Mouse (Mus musculus): ENCODE results near the gene Prol1.
"Not testable (repeated sequence)": the region's sequence is repeated elsewhere in the genome, so short reads cannot be mapped to it uniquely, and the experiment has no call there.

Prol1 gene

GRCm38 (mm10) chr5:88317012-88317411, at the start of gene Prol1:
Prol1 (plus strand) TSS chr5:88317312.
- DNase-seq: no peak

GRCm38 (mm10) chr5:88268619-88269018, 48.5 kb upstream of the Prol1 start, which contains the start of gene Gm7714:
Gm7714 (plus strand) TSS chr5:88268919.
- DNase-seq: no peak

GRCm38 (mm10) chr5:88311307-88311706, 5.8 kb upstream of the Prol1 start:
- not testable (repeated sequence) for DNase-seq

GRCm38 (mm10) chr5:88348533-88348932, 31.4 kb downstream of the Prol1 start:
- not testable (repeated sequence) for DNase-seq

DNA sequence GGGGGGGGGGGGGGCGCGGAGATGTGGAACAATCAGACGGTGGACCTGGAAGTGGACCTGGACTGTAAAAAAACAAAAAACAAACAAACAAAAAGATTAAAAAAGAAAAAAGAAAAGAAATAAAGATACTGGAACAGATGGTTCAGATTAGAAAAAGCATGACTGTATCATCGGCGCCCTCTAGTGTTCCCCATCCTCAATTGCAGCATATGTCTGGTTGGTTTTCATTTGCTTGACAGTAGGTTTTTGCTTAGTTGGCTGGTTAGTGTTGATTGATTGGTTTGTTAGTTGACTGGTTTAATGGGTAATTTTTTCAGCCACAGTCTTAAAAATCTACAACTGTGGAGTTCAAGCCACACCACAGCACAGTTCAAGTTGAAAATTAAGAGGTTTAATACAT, 47.7 kb downstream of the Prol1 start:
- DNase-seq: peak; percentile 42 to 55

- DNase-seq: no peak
These were observed 49.8 kb downstream of the Prol1 start for GRCm38 (mm10) chr5:88366886-88367285.

DNA sequence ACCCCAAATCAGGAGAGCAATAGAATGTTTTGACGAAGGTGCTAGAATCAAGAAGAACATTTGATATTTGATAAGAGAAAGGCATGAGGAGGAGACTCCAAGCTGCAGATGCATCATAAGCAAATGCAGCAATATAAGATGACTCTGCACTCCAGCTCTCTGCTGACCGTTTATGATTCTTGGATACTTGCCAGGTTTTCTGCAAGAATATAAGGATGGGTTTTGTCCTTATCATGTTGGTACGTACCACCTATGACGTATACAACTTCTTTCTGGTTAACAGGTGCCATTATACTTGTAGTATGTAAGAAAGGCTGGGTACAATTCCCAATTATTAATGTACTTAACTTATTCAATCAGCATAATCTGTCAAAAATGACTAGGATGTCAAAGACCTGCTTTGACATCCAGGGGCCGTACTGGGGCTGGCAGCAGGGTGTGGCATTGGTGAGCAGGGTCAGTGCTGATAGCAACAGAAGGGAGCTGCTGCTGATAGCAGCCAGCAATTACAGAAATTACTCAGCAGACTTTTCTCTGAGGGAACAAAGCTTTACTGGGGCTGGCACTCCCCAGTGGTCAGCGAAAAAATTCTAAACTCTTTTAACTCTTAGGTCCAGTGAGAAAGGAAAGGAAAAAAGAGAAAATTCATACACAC, 53.6 kb downstream of the Prol1 start:
- DNase-seq: no peak

- DNase-seq: no peak
These were observed 55.5 kb downstream of the Prol1 start for GRCm38 (mm10) chr5:88372563-88372962.

GRCm38 (mm10) chr5:88375808-88376207, 58.7 kb downstream of the Prol1 start, which contains the start of gene Amtn:
Amtn (plus strand) TSS chr5:88376108.
- DNase-seq: no peak

All from cerebellum, postnatal 10 days (tissue).